Mouse (Mus musculus) adrenal gland, adult 2 months (tissue): ENCODE data around the gene Churc1. TPM values are rescaled to one million over a fixed set of nuclear protein-coding genes. Genes with fewer than 3 reads are reported as not detected.

Experiments
- polyA plus RNA-seq: library from polyadenylated mRNA; depleted of rRNA; stranded (reverse); fragments of >200 nt; gene quantifications from 2 replicates; pipeline ENCODE4 v1.2.3, GENCODE M21; 2012; rRNA removed
- total RNA-seq, 2 experiments: library from RNA; stranded (reverse); gene quantifications; 2 replicates each; pipeline ENCODE4 v1.2.3; 2021

Gene Churc1
- total and polyA plus RNA-seq, 3 experiments, result 24.0 to 90.4 (median 66.2) TPM

Other genes starting within 250 kb of the Churc1 start
- 10 to 100 TPM in 1 of 2 experiments, 1 to 10 TPM in 1; 9.9 to 17.5 TPM for gene Plekhg3, start 234.6 kb upstream of the Churc1 start, total RNA-seq
- gene Plekhg3, start 234.6 kb upstream of the Churc1 start, polyA plus RNA-seq, result 5.1 and 7.9 TPM in 2 replicates
- 10 to 100 TPM; 15.2 to 47.1 TPM for gene Sptb, start 55.0 kb upstream of the Churc1 start, total RNA-seq
- gene Sptb, start 55.0 kb upstream of the Churc1 start, polyA plus RNA-seq, result 5.5 and 7.2 TPM in 2 replicates
- gene Fntb, start 51 bp downstream of the Churc1 start, total RNA-seq, result 10 to 100 TPM; 11.0 to 15.4 TPM
- 22.2 and 25.0 TPM in 2 replicates for gene Fntb, start 51 bp downstream of the Churc1 start, polyA plus RNA-seq
- not detected for gene Gpx2, start 30.0 kb downstream of the Churc1 start, total RNA-seq
- gene Gpx2, start 30.0 kb downstream of the Churc1 start, polyA plus RNA-seq, result 0.25 TPM in 1 of 2 replicates, not detected in the other
- 1 to 10 TPM; 2.1 to 3.7 TPM for gene Rab15, start 57.4 kb downstream of the Churc1 start, total RNA-seq
- gene Rab15, start 57.4 kb downstream of the Churc1 start, polyA plus RNA-seq, result 3.3 and 4.3 TPM in 2 replicates
- 10 to 100 TPM; 59.7 to 80.7 TPM for gene Max, start 196.7 kb downstream of the Churc1 start, total RNA-seq
- gene Max, start 196.7 kb downstream of the Churc1 start, polyA plus RNA-seq, result 14.5 and 21.1 TPM in 2 replicates